Mouse (Mus musculus) heart, embryonic 10.5 days (tissue): ENCODE data around the gene Usp28. TPM values are rescaled to one million over a fixed set of nuclear protein-coding genes. Genes with fewer than 3 reads are reported as not detected.

Experiments used
- DNase-seq: peaks from one replicate; pipeline ENCODE4 v3.0.0-alpha.2; 2017; ENCODE audit warnings: low spot score
- H3K27ac ChIP-seq: fragments of 300-500 bp; sonication (generic); 2 replicates; pipeline ENCODE4 v1.5.1; 2016; ENCODE audit warnings: mild to moderate bottlenecking
- H3K27me3 ChIP-seq: fragments of 300-500 bp; sonication (generic); 2 replicates; pipeline ENCODE4 v1.6.1; 2016; ENCODE audit warnings: mild to moderate bottlenecking; ENCODE audit not compliant: poor library complexity, insufficient read depth, severe bottlenecking
- H3K36me3 ChIP-seq: fragments of 300-500 bp; sonication (generic); 2 replicates; pipeline ENCODE4 v1.6.1; 2016; ENCODE audit warnings: mild to moderate bottlenecking, moderate library complexity
- H3K4me1 ChIP-seq: fragments of 300-500 bp; sonication (generic); 2 replicates; pipeline ENCODE4 v1.6.1; 2016; ENCODE audit warnings: mild to moderate bottlenecking
- H3K4me3 ChIP-seq: fragments of 300-500 bp; sonication (generic); 2 replicates; pipeline ENCODE4 v1.5.1; 2016; ENCODE audit warnings: mild to moderate bottlenecking, moderate library complexity
- H3K9me3 ChIP-seq: fragments of 300-500 bp; sonication (generic); 2 replicates; pipeline ENCODE4 v1.6.1; 2016; ENCODE audit warnings: mild to moderate bottlenecking, moderate library complexity
- WGBS: fragments of 180-500 bp; shearing (Covaris S2); methylation state at CpG from one replicate; pipeline ENCODE4 v1.1.7; 2016; 5-methylcytosine and 5-hydroxymethylcytosine counted together
- polyA plus RNA-seq: library from polyadenylated mRNA; unstranded; fragments of >200 nt; fragmentation: Nextera tagmentation; extraction: Ambion mirVana; gene quantifications from 2 replicates; pipeline ENCODE4 v1.2.1, GENCODE M21; 2016

Gene Usp28
- polyA plus RNA-seq, 1 experiment from 2014 or later: 86.2 TPM

DNA sequence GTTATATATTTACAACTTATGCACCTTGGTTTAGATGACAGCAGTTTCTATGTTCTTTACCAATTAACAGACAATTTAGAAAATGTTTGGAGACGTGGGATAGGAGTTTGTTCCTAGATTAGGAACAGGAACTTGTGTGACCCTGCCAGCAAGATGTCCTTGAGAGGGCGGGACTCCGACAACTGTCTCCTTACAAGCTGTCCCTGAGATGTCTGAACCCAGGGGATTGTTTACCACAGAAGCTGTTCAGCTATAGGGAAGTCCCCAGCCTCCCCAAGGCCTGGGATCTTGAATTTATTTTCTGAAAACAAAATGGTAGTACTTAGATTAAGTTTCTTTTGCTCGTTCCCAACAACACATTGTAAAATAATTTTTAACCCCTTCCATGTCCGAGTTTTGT lies 65.7 kb downstream of the Usp28 start:
- H3K4me3 ChIP-seq: no peak overlapping the region
- DNase-seq: no peak
- no peaks in the 10 kb centered on the region for H3K9me3 ChIP-seq
- H3K36me3 ChIP-seq: no peaks in the 10 kb centered on the region
- WGBS: 69% methylated on average over 5 of the region's 5 CpGs
- no peaks in the 10 kb centered on the region for H3K27me3 ChIP-seq
- H3K4me1 ChIP-seq: no peaks in the 10 kb centered on the region
- H3K27ac ChIP-seq: no peak overlapping the region

DNA sequence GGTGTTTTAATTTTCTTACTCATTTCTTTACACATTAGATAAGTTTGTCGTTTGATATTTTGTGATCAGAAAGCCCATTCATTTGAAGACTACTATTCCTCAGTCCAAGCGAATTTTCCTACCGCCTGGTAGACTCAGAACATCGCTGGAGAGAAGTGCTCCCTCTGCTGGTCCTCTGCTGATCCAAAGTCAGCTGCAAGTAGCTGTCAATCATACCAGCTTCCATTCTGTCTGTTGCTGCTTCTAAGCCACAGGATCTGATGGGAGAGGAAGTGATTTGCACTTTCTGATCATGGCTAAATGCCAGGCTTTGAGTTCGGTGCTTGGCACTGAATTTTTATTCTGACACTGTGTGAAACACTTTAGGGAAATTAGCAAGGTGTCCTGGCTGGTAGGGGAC lies 66.2 kb downstream of the Usp28 start:
- DNase-seq: no peak
- no peak overlapping the region for H3K4me3 ChIP-seq
- no peaks in the 10 kb centered on the region for H3K27me3 ChIP-seq
- 16% methylated on average over 5 of the region's 5 CpGs for WGBS
- no peaks in the 10 kb centered on the region for H3K36me3 ChIP-seq
- no peak overlapping the region for H3K27ac ChIP-seq
- H3K9me3 ChIP-seq: no peaks in the 10 kb centered on the region
- no peaks in the 10 kb centered on the region for H3K4me1 ChIP-seq

- WGBS: 78% methylated on average over 3 of the region's 3 CpGs
- H3K9me3 ChIP-seq: no peaks in the 10 kb centered on the region
- DNase-seq: no peak
- peaks cover 6% of the 10 kb centered on the region; the same call in 1 of the 2 replicates for H3K4me1 ChIP-seq
- H3K27ac ChIP-seq: no peak overlapping the region
- H3K27me3 ChIP-seq: no peaks in the 10 kb centered on the region
- peaks cover 14% of the 10 kb centered on the region for H3K36me3 ChIP-seq
- H3K4me3 ChIP-seq: no peak overlapping the region
Observed at GRCm38 (mm10) chr9:49054028-49054427, 68.9 kb downstream of the Usp28 start.

DNA sequence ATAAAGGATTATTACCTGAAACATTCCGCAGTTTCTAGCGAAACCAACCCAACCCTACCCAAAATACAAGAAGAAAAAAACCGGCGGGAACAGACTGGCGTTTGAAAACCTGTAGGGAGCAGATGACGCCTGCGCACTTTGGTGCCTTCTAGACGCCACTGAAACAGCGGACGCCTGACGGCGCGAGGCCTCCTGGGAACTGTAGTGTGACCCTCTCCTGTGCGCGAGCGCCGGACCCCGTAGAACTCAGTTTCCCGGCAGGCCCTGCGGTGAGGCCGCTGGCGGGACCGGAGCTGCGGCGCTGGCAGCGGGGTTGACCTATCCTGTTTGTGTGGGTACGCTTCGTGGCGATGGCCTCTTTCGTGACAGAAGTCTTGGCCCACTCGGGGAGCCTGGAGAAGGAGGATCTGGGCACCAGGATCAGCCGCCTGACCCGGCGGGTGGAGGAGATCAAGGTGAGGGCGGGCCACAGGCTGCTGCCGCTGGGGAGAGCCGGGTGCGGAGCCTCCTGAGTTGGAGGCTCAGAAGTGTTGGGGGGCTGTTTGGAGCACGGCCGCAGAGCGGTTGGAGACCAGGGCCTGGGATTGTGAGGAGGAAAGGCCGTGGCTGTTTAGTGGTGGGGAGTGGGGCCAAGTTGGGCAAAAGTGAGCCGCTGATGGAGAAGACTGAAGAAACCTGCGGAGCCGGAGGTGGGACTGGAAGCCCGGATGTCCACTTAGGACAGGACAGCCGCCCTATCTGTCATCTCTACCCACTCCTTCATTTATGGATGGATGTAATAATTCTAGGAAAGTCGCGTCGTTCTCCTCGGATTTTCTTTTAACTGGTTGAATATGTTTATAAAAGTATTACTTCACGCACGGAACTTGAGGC lies 70.4 kb downstream of the Usp28 start, which contains the start of gene Zw10:
Gene Zw10, plus strand, starts transcription at position 281 of the 873 bp plus-strand sequence.
- peaks cover 6% of the 10 kb centered on the region; the same call in 1 of the 2 replicates for H3K4me1 ChIP-seq
- no peaks in the 10 kb centered on the region for H3K27me3 ChIP-seq
- peak within 1 kb of the TSS; percentile 92 for H3K27ac ChIP-seq
- H3K4me3 ChIP-seq: peak within 1 kb of the TSS; percentile 85
- WGBS: under 1% methylated on average over 53 of the region's 53 CpGs
- H3K9me3 ChIP-seq: no peaks in the 10 kb centered on the region
- DNase-seq: peak; percentile 98
- peaks cover 23% of the 10 kb centered on the region for H3K36me3 ChIP-seq

GRCm38 (mm10) chr9:49076847-49077246 lies 91.7 kb downstream of the Usp28 start:
- peaks cover 82% of the 10 kb centered on the region for H3K36me3 ChIP-seq
- WGBS: 94% methylated on average over 3 of the region's 3 CpGs

DNA sequence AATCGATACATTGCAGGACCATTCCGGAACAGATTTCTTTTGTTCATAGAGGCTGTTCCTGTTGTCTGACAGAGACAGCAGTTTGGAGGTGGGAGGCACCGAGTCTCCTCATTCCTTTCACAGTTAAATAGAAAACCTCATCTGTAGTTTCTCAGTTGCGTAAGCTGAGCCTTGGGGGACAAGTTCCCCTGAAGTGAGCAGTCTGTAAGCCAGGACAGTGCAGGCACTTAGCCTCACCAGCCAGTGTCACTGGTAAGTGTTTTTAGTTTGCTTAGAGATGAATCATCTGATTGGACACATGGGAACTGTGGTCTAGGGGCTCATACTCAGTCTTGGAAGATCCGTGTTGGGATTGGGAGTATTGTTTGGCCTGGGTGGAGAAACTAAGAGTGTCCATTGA lies 95.9 kb downstream of the Usp28 start, which contains the start of gene Tmprss5:
Gene Tmprss5, plus strand, starts transcription at position 154 of the 400 bp plus-strand sequence.
- WGBS: 69% methylated on average over 5 of the region's 5 CpGs
- Histone ChIP-seq H3K36me3 (peaks cover 43% of the 10 kb centered on the region), H3K4me1 (no peaks in the 10 kb centered on the region), H3K27me3 (no peaks in the 10 kb centered on the region), H3K9me3 (no peaks in the 10 kb centered on the region), H3K4me3 (no peak within 1 kb of the TSS), H3K27ac (no peak within 1 kb of the TSS)
- DNase-seq: no peak

More at GRCm38 (mm10) chr9:49076847-49077246, 91.7 kb downstream of the Usp28 start:
- Histone ChIP-seq H3K4me3 (no peak overlapping the region), H3K27ac (no peak overlapping the region), H3K4me1 (no peaks in the 10 kb centered on the region), H3K9me3 (no peaks in the 10 kb centered on the region), H3K27me3 (no peaks in the 10 kb centered on the region)
- DNase-seq: no peak

- no peak overlapping the region for H3K4me3 ChIP-seq
- no peaks in the 10 kb centered on the region for H3K4me1 ChIP-seq
- H3K9me3 ChIP-seq: no peaks in the 10 kb centered on the region
- DNase-seq: peak; percentile 79
- WGBS: 8% methylated on average over 4 of the region's 4 CpGs
- H3K27me3 ChIP-seq: no peaks in the 10 kb centered on the region
- H3K36me3 ChIP-seq: peaks cover 40% of the 10 kb centered on the region
- no peak overlapping the region for H3K27ac ChIP-seq
Observed at GRCm38 (mm10) chr9:49081561-49081960, 96.4 kb downstream of the Usp28 start.

DNA sequence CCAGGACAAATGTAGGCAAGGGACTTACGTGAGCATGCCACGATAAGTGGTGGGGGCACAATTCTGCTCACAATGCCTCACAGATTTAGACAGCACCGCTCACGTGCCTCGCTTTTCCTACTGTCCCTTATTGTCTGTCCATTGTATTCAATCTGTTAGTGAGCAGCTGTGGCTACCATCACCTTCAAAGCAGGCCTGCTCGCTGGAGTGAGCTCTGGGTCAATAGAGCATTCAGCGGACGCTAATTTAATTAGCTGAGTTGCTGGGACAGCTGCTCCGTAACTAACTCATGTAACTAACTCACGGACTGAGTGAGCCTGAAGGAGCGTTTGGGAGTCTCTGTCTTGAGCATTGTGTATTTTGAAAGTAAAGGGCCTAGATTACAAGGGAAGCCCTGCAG lies 102.1 kb downstream of the Usp28 start:
- no peak for DNase-seq

More for the DNA sequence above, 102.1 kb downstream of the Usp28 start:
- H3K4me1 ChIP-seq: no peaks in the 10 kb centered on the region
- WGBS: 74% methylated on average over 11 of the region's 11 CpGs
- H3K36me3 ChIP-seq: no peaks in the 10 kb centered on the region
- no peaks in the 10 kb centered on the region for H3K9me3 ChIP-seq
- H3K27ac ChIP-seq: no peak overlapping the region
- no peak overlapping the region for H3K4me3 ChIP-seq
- H3K27me3 ChIP-seq: no peaks in the 10 kb centered on the region

Other genes with a start within 250 kb of the Usp28 start
- gene Zbtb16, start 149.2 kb upstream of the Usp28 start, polyA plus RNA-seq: 2.6 and 3.1 TPM in 2 replicates
- gene Htr3a, start 74.3 kb upstream of the Usp28 start, polyA plus RNA-seq: 0.07 and 0.48 TPM in 2 replicates
- not detected in 2 replicates for gene Htr3b, start 20.4 kb upstream of the Usp28 start, polyA plus RNA-seq
- gene Zw10, start 70.2 kb downstream of the Usp28 start, polyA plus RNA-seq: 33.4 and 37.7 TPM in 2 replicates
- gene Tmprss5, start 95.9 kb downstream of the Usp28 start, polyA plus RNA-seq: 0.14 and 0.39 TPM in 2 replicates